Mouse (Mus musculus): ENCODE measurements around the gene Eps15l1. TPM values are rescaled to one million over a fixed set of nuclear protein-coding genes. Genes with fewer than 3 reads are reported as not detected.

The Eps15l1 gene
- polyA plus RNA-seq, 1 experiment from 2014 or later, result 61.4 TPM

GRCm38 (mm10) chr8:72443994-72444350 is 22.7 kb upstream of the Eps15l1 start:
- 48% methylated on average over 6 of the region's 6 CpGs for WGBS
- H3K27me3 ChIP-seq, result no peaks in the 10 kb centered on the region
- peaks cover 26% of the 10 kb centered on the region for H3K4me1 ChIP-seq
- peak; percentile 67; the same call in 1 of the 2 replicates for ATAC-seq
- H3K9ac ChIP-seq, result peak overlapping the region; percentile 72
- H3K9me3 ChIP-seq (replicated peaks), result no peaks in the 10 kb centered on the region
- peak overlapping the region; percentile 68 for H3K4me2 ChIP-seq
- H3K27ac ChIP-seq, result no peak overlapping the region
- peaks cover 14% of the 10 kb centered on the region for H3K36me3 ChIP-seq (ENCODE audit: poor library complexity, severe bottlenecking)
- H3K4me3 ChIP-seq, result peak overlapping the region; percentile 49

- peaks cover 14% of the 10 kb centered on the region for H3K36me3 ChIP-seq (ENCODE audit: poor library complexity, severe bottlenecking)
- H3K9me3 ChIP-seq (replicated peaks), result no peaks in the 10 kb centered on the region
- ATAC-seq, result peak; percentile 100
- no peaks in the 10 kb centered on the region for H3K27me3 ChIP-seq
- peak within 1 kb of the TSS; percentile 72 for H3K9ac ChIP-seq
- WGBS, result 5% methylated on average over 34 of the region's 34 CpGs
- peak within 1 kb of the TSS; percentile 68 for H3K4me2 ChIP-seq
- H3K4me1 ChIP-seq, result peaks cover 26% of the 10 kb centered on the region
- no peak within 1 kb of the TSS for H3K27ac ChIP-seq
- H3K4me3 ChIP-seq, result peak within 1 kb of the TSS; percentile 49
These were observed 22.2 kb upstream of the Eps15l1 start, which contains the start of the genes Calr3 and 1700030K09Rik for GRCm38 (mm10) chr8:72443338-72443993. TSS of gene Calr3 (minus strand) at chr8:72443870. TSS of gene 1700030K09Rik (plus strand) at chr8:72443880.

DNA sequence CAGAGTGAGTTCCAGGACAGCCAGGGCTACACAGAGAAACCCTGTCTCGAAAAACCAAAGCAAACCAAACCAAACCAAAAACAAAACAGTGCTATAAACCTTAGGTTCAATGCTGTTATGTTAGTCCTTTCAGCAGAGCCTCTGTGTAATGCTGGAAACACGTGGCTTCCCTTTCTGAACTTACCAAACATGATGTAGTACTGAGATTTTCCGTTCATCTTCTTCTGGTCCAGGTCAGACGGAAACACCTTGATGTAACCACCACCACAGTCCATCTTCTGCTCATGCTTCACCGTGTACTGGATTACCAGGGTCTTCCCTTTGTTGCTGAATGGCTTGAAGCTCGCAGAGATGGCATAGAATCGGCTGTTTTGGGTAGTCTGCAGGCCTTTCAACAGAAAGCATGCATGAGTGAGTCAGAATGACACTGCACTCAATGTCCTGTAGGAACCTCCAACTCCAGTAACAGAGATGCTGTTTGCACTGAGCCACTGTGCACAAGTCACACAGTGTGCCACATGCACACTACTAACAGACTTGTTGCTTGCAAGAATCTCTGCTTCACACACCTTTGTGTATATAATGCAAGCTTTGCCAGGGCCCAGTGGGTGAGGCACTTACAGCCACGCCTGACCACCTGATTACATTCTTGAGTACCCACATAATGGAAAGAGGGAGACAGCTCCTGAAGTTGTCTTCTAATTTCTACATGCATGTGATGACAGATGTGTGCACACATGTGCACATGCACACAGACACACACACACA is 17.2 kb upstream of the Eps15l1 start:
- Histone ChIP-seq H3K9me3 (replicated peaks) (no peaks in the 10 kb centered on the region), H3K4me2 (no peak overlapping the region), H3K27ac (no peak overlapping the region), H3K27me3 (no peaks in the 10 kb centered on the region), H3K9ac (no peak overlapping the region), H3K4me3 (no peak overlapping the region), H3K36me3 (ENCODE audit: poor library complexity, severe bottlenecking) (no peaks in the 10 kb centered on the region), H3K4me1 (peaks cover 6% of the 10 kb centered on the region; the same call in 1 of the 2 replicates)
- ATAC-seq, result no peak
- WGBS, result 72% methylated on average over 8 of the region's 8 CpGs

DNA sequence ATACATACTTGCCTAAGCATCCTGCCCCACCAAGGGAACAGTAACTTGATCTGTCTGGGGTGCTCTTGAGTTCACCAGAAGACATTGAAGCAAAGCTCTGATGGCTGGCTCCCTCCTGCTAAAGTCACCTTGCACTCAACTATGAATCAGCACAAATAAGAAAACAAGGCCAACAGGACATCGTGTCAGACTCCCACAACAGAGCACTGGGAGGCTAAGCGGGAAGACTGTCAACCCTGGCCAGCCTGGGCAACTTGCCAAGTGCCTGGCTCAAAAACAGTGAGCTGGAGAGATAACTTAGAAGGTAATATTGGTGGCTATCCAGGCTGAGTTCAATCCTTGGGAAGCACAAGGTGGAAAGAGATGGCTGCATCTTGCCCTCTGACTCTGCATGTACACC is 13.7 kb upstream of the Eps15l1 start:
- Histone ChIP-seq H3K4me1 (peaks cover 3% of the 10 kb centered on the region; the same call in 1 of the 2 replicates), H3K36me3 (ENCODE audit: poor library complexity, severe bottlenecking) (no peaks in the 10 kb centered on the region), H3K4me2 (no peak overlapping the region), H3K27me3 (no peaks in the 10 kb centered on the region), H3K4me3 (no peak overlapping the region), H3K9me3 (replicated peaks) (no peaks in the 10 kb centered on the region), H3K27ac (no peak overlapping the region), H3K9ac (no peak overlapping the region)
- ATAC-seq, result no peak
- WGBS, result 36% methylated on average over 2 of the region's 2 CpGs

DNA sequence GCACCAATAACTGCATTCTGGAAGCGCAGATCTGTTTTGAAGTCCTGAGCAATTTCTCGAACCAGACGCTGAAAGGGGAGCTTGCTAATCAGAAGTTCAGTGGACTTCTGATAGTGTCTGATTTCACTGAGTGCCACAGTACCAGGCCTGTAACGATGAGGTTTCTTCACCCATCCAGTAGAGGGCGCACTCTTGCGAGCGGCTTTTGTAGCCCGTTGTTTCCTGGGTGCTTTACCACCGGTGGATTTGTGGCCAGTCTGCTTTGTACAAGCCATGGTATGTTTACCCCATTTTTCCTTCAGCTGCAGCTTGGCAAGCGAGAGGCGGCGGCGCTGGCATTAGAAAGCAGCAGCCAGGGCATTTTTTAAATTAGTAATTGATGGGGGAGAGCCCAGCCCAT is 8.4 kb upstream of the Eps15l1 start:
- Histone ChIP-seq H3K27ac (no peak overlapping the region), H3K9me3 (replicated peaks) (no peaks in the 10 kb centered on the region), H3K4me3 (no peak overlapping the region), H3K36me3 (ENCODE audit: poor library complexity, severe bottlenecking) (no peaks in the 10 kb centered on the region), H3K4me2 (no peak overlapping the region), H3K27me3 (no peaks in the 10 kb centered on the region), H3K4me1 (no peaks in the 10 kb centered on the region), H3K9ac (no peak overlapping the region)
- WGBS, result 59% methylated on average over 13 of the region's 13 CpGs
- ATAC-seq, result no peak

- Histone ChIP-seq H3K4me3 (no peak overlapping the region), H3K9me3 (replicated peaks) (no peaks in the 10 kb centered on the region), H3K27me3 (no peaks in the 10 kb centered on the region), H3K27ac (no peak overlapping the region), H3K4me1 (peaks cover 30% of the 10 kb centered on the region), H3K9ac (no peak overlapping the region), H3K4me2 (no peak overlapping the region), H3K36me3 (ENCODE audit: poor library complexity, severe bottlenecking) (peaks cover 11% of the 10 kb centered on the region; the same call in 1 of the 2 replicates)
- WGBS, result 64% methylated on average over 1 of the region's 1 CpGs
- no peak for ATAC-seq
These were observed 1.7 kb upstream of the Eps15l1 start for GRCm38 (mm10) chr8:72422926-72423325.

DNA sequence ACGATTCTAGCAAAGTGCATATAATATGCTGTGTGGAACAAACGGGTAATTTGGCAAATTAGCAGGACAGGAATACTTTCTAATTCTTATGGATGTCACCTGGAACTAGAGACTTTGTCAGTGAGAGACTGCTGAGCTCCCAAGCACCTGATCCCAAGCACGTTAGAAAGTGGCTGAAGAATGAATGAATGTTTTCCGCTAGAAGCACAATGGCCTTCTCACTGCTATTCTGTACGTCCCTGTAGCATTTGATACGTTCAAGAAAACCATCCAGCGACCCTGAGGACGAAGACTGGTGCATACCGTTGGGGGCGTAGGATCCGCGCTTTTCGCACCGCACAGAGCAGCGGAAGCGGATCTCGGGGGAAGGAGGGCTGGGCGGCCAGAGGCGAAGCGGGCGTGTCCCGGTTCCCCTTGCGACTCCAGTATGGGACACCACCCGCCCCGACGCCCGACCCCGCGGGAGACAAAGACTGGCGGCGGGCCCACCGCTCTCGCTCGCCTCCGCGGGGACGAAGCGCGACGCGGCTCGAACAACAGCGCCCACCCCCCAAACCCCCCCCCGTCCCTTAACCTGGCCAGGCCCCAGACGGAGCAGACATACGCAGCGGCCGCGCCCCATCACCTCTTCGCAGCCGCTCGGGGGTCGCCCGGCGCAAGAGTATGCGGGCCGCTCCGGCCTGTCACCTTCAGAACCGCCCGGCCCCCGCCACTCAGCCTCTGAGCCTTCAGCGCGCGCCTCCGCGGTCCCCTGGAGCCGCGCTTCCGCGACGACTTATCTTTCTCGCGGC is 494 bp downstream of the Eps15l1 start:
- peak overlapping the region; percentile 77 for H3K4me3 ChIP-seq
- peaks cover 16% of the 10 kb centered on the region; the same call in 1 of the 2 replicates for H3K36me3 ChIP-seq (ENCODE audit: poor library complexity, severe bottlenecking)
- H3K9me3 ChIP-seq (replicated peaks), result no peaks in the 10 kb centered on the region
- H3K4me1 ChIP-seq, result peaks cover 52% of the 10 kb centered on the region
- H3K9ac ChIP-seq, result peak overlapping the region; percentile 91
- ATAC-seq, result peak; percentile 19
- no peaks in the 10 kb centered on the region for H3K27me3 ChIP-seq
- peak overlapping the region; percentile 86 for H3K4me2 ChIP-seq
- WGBS, result under 1% methylated on average over 52 of the region's 73 CpGs
- H3K27ac ChIP-seq, result peak overlapping the region; percentile 89

DNA sequence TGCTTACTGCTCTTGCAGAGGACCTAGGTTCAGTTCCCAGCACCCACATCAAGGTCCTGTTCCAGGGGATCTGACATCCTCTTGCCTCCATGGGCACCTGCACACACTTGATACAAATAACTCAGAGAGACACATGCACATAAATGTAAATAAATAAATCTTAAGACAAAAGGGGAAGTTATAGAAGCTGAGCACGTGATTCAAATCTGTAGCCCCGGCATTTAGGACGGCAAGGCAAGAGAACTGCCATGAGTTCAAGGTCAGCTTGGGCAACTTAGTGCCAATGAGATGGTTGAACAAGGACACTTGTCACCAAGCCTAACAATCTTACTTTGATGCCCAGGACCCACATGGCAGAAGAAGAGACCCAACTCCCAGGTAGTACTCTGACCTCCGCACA is 3.2 kb downstream of the Eps15l1 start:
- no peaks in the 10 kb centered on the region for H3K9me3 ChIP-seq (replicated peaks)
- no peak overlapping the region for H3K4me3 ChIP-seq
- no peak for ATAC-seq
- 94% methylated on average over 4 of the region's 4 CpGs for WGBS
- H3K27me3 ChIP-seq, result no peaks in the 10 kb centered on the region
- H3K9ac ChIP-seq, result no peak overlapping the region
- no peak overlapping the region; the same call in 1 of the 2 replicates for H3K4me2 ChIP-seq
- H3K36me3 ChIP-seq (ENCODE audit: poor library complexity, severe bottlenecking), result peaks cover 32% of the 10 kb centered on the region
- peaks cover 60% of the 10 kb centered on the region for H3K4me1 ChIP-seq
- no peak overlapping the region for H3K27ac ChIP-seq

DNA sequence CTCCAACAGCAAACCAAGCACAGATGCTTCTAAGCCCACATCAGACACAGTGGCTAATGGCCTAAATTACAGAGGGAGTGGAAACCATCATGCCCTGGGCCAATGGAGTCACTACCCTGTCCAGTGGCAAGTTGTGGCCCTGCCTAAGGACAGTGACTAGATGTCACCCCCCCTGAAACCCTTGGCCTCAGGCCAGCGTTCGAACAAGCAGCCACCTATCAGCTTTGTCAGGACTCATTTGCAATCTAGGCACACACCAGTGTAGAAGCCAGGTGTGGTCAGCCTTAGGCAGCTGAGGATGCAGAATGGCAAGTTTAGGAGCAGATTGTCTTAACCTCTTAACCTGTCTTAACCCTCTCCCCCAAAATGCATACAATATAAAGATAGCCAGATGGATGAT is 6.0 kb downstream of the Eps15l1 start:
- WGBS, result 80% methylated on average over 2 of the region's 2 CpGs
- ATAC-seq, result no peak
- peaks cover 56% of the 10 kb centered on the region for H3K4me1 ChIP-seq

GRCm38 (mm10) chr8:72413839-72414238 is 7.4 kb downstream of the Eps15l1 start:
- Histone ChIP-seq H3K9ac (no peak overlapping the region), H3K4me2 (no peak overlapping the region), H3K9me3 (replicated peaks) (no peaks in the 10 kb centered on the region), H3K36me3 (ENCODE audit: poor library complexity, severe bottlenecking) (peaks cover 43% of the 10 kb centered on the region), H3K27me3 (no peaks in the 10 kb centered on the region), H3K4me1 (peaks cover 48% of the 10 kb centered on the region), H3K27ac (no peak overlapping the region), H3K4me3 (no peak overlapping the region)
- ATAC-seq, result no peak
- 94% methylated on average over 7 of the region's 7 CpGs for WGBS

More for the DNA sequence above, 6.0 kb downstream of the Eps15l1 start:
- Histone ChIP-seq H3K9me3 (replicated peaks) (no peaks in the 10 kb centered on the region), H3K9ac (no peak overlapping the region), H3K36me3 (ENCODE audit: poor library complexity, severe bottlenecking) (peaks cover 47% of the 10 kb centered on the region), H3K27me3 (no peaks in the 10 kb centered on the region), H3K4me3 (no peak overlapping the region), H3K4me2 (no peak overlapping the region), H3K27ac (no peak overlapping the region)

GRCm38 (mm10) chr8:72409443-72409842 is 11.8 kb downstream of the Eps15l1 start:
- Histone ChIP-seq H3K4me1 (peaks cover 9% of the 10 kb centered on the region), H3K36me3 (ENCODE audit: poor library complexity, severe bottlenecking) (peaks cover 21% of the 10 kb centered on the region), H3K27ac (no peak overlapping the region), H3K9ac (no peak overlapping the region), H3K4me2 (no peak overlapping the region), H3K27me3 (no peaks in the 10 kb centered on the region), H3K4me3 (no peak overlapping the region), H3K9me3 (replicated peaks) (no peaks in the 10 kb centered on the region)
- ATAC-seq, result 0 out of 2 replicates have a peak, but pooled peaks have one; percentile 9
- WGBS, result 62% methylated on average over 3 of the region's 3 CpGs

- H3K9ac ChIP-seq, result no peak overlapping the region
- H3K4me3 ChIP-seq, result no peak overlapping the region
- no peaks in the 10 kb centered on the region for H3K9me3 ChIP-seq (replicated peaks)
- no peak for ATAC-seq
- no peaks in the 10 kb centered on the region for H3K27me3 ChIP-seq
- no peak overlapping the region for H3K27ac ChIP-seq
- H3K4me1 ChIP-seq, result peaks cover 9% of the 10 kb centered on the region
- WGBS, result 98% methylated on average over 1 of the region's 1 CpGs
- H3K36me3 ChIP-seq (ENCODE audit: poor library complexity, severe bottlenecking), result peaks cover 15% of the 10 kb centered on the region
- H3K4me2 ChIP-seq, result no peak overlapping the region
These were observed 13.4 kb downstream of the Eps15l1 start for GRCm38 (mm10) chr8:72407878-72408277.

All from forebrain, embryonic 13.5 days (tissue).